Mouse (Mus musculus): ENCODE measurements around the gene Olfr328.
"Not testable (repeated sequence)": the region's sequence is repeated elsewhere in the genome, so short reads cannot be mapped to it uniquely, and the experiment has no call there.

Olfr328 gene

GRCm38 (mm10) chr11:58555536-58555935 lies at the start of gene Olfr328:
Gene Olfr328 (minus strand): TSS chr11:58555636.
- no peak for DNase-seq (ENCODE audit: low spot score)

- no peak for DNase-seq (ENCODE audit: low spot score)
Observed at GRCm38 (mm10) chr11:58605228-58605627, 49.8 kb upstream of the Olfr328 start.

- no peak for DNase-seq (ENCODE audit: low spot score)
Observed at GRCm38 (mm10) chr11:58604688-58605087, 49.3 kb upstream of the Olfr328 start.

GRCm38 (mm10) chr11:58602800-58603560 lies 47.5 kb upstream of the Olfr328 start:
- no peak for DNase-seq (ENCODE audit: low spot score)

GRCm38 (mm10) chr11:58602062-58602461 lies 46.6 kb upstream of the Olfr328 start:
- DNase-seq (ENCODE audit: low spot score): no peak

- DNase-seq (ENCODE audit: low spot score): no peak
Observed at GRCm38 (mm10) chr11:58597837-58598236, 42.4 kb upstream of the Olfr328 start.

- no peak for DNase-seq (ENCODE audit: low spot score)
Observed at GRCm38 (mm10) chr11:58594814-58595213, 39.4 kb upstream of the Olfr328 start, which contains the start of gene Olfr324. Gene Olfr324 (plus strand): TSS chr11:58595114.

GRCm38 (mm10) chr11:58588620-58589250 lies 33.3 kb upstream of the Olfr328 start:
- DNase-seq (ENCODE audit: low spot score): no peak

- DNase-seq (ENCODE audit: low spot score): peak; percentile 63
Observed at GRCm38 (mm10) chr11:58587898-58588348, 32.5 kb upstream of the Olfr328 start.

GRCm38 (mm10) chr11:58578636-58579035 lies 23.2 kb upstream of the Olfr328 start:
- DNase-seq (ENCODE audit: low spot score): no peak

GRCm38 (mm10) chr11:58577430-58577829 lies 22.0 kb upstream of the Olfr328 start, which contains the start of gene Olfr325:
Gene Olfr325 (plus strand): TSS chr11:58577730.
- DNase-seq (ENCODE audit: low spot score): no peak

- DNase-seq (ENCODE audit: low spot score): no peak
Observed at GRCm38 (mm10) chr11:58570405-58570804, 15.0 kb upstream of the Olfr328 start, which contains the start of gene Olfr224. Gene Olfr224 (minus strand): TSS chr11:58570553.

- DNase-seq (ENCODE audit: low spot score): no peak
Observed at GRCm38 (mm10) chr11:58546322-58546721, 9.1 kb downstream of the Olfr328 start, which contains the start of gene Olfr329-ps. Gene Olfr329-ps (minus strand): TSS chr11:58546422.

- DNase-seq (ENCODE audit: low spot score): not testable (repeated sequence)
Observed at GRCm38 (mm10) chr11:58534736-58535135, 20.7 kb downstream of the Olfr328 start, which contains the start of gene Olfr330. Gene Olfr330 (minus strand): TSS chr11:58534836.

GRCm38 (mm10) chr11:58519756-58520155 lies 35.7 kb downstream of the Olfr328 start:
- not testable (repeated sequence) for DNase-seq (ENCODE audit: low spot score)

- DNase-seq (ENCODE audit: low spot score): not testable (repeated sequence)
Observed at GRCm38 (mm10) chr11:58518916-58519315, 36.5 kb downstream of the Olfr328 start.

GRCm38 (mm10) chr11:58509058-58509457 lies 46.4 kb downstream of the Olfr328 start:
- not testable (repeated sequence) for DNase-seq (ENCODE audit: low spot score)

GRCm38 (mm10) chr11:58502472-58502871 lies 53.0 kb downstream of the Olfr328 start, which contains the start of gene Olfr331:
Gene Olfr331 (minus strand): TSS chr11:58502572.
- not testable (repeated sequence) for DNase-seq (ENCODE audit: low spot score)
